Mouse (Mus musculus) forebrain, embryonic 13.5 days (tissue): ENCODE results near the gene Hist1h2bj. TPM values are rescaled to one million over a fixed set of nuclear protein-coding genes. Genes with fewer than 3 reads are reported as not detected.
A peak's percentile ranks its signal among the peaks of the same experiment; 100 is the strongest.
"Not testable (repeated sequence)": the region's sequence is repeated elsewhere in the genome, so short reads cannot be mapped to it uniquely, and the experiment has no call there.

Experiments used
- ATAC-seq: fragments of 200-750 bp; cut with Nextera tagmentation; 2 replicates; pipeline ENCODE4 v1.8.0; 2017
- H3K27ac ChIP-seq: fragments of 300-500 bp; sonication (generic); 2 replicates; pipeline ENCODE4 v1.5.1; 2015; ENCODE audit warnings: inconsistent platforms, mild to moderate bottlenecking, moderate library complexity
- H3K27me3 ChIP-seq: fragments of 300-500 bp; sonication (generic); 2 replicates; pipeline ENCODE4 v1.6.1; 2015; ENCODE audit warnings: mild to moderate bottlenecking, inconsistent platforms
- H3K36me3 ChIP-seq: fragments of 300-500 bp; sonication (generic); 2 replicates; pipeline ENCODE4 v1.6.1; 2015; ENCODE audit warnings: mild to moderate bottlenecking, inconsistent platforms; ENCODE audit not compliant: poor library complexity, severe bottlenecking
- H3K4me1 ChIP-seq: fragments of 300-500 bp; sonication (generic); 2 replicates; pipeline ENCODE4 v1.6.1; 2015; ENCODE audit warnings: inconsistent platforms
- H3K4me2 ChIP-seq: fragments of 300-500 bp; sonication (generic); 2 replicates; pipeline ENCODE4 v1.6.1; 2015; ENCODE audit warnings: inconsistent platforms, mild to moderate bottlenecking, moderate library complexity
- H3K4me3 ChIP-seq: fragments of 300-500 bp; sonication (generic); 2 replicates; pipeline ENCODE4 v1.5.1; 2015; ENCODE audit warnings: mild to moderate bottlenecking, inconsistent platforms
- H3K9ac ChIP-seq: fragments of 300-500 bp; sonication (generic); 2 replicates; pipeline ENCODE4 v1.6.1; 2015; ENCODE audit warnings: mild to moderate bottlenecking, inconsistent platforms
- H3K9me3 ChIP-seq: fragments of 300-500 bp; sonication (generic); replicated peaks from 2 replicates; pipeline ENCODE4 v1.6.1; 2016; ENCODE audit warnings: inconsistent platforms
- WGBS: fragments of 180-500 bp; shearing (Covaris S2); methylation state at CpG from one replicate; pipeline ENCODE4 v1.1.7; 2015; 5-methylcytosine and 5-hydroxymethylcytosine counted together
- polyA plus RNA-seq: library from polyadenylated mRNA; unstranded; fragments of >200 nt; fragmentation: Nextera tagmentation; extraction: Ambion mirVana; gene quantifications from 2 replicates; pipeline ENCODE4 v1.2.1, GENCODE M21; 2015

Hist1h2bj gene
- polyA plus RNA-seq, 1 experiment from 2014 or later: 13.3 TPM

DNA sequence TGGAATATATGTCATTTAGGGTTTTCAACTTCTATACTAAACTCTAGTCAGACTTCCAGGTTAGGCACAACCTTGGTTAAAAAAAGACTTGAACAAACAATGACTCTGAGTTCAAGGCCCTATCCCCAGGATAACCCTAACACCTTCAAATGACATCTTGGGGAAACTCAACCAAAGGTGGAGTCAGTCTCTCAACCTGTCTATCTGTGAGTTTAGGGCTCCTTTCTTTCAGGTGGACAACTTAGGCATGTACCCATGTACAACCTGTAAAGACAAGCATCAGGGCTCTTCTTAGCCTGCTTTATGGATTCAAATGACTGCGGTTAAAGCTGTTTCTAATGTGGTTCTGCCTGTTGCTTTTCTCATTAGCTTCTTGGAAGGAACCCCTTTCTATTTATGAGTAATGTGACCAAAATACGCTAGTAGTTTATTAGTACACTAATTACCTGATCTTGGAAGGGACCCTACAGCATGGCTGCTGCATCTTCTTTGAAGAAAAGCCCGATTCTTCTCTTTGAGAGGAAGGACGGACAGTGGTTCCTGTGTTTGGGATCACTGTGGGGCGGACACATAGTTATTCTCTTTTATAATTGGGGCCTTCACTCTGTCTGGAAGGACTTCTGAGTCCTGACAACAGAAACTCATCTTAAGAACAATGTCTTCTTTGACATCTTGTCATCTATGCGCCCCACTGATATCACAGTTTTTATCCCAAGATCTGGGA, 1.6 kb downstream of the Hist1h2bj start:
- 85% methylated on average over 6 of the region's 6 CpGs for WGBS
- Histone ChIP-seq H3K4me1 (peaks cover 28% of the 10 kb centered on the region), H3K36me3 (no peaks in the 10 kb centered on the region), H3K9ac (no peak overlapping the region), H3K4me3 (peak overlapping the region; percentile 43), H3K4me2 (peak overlapping the region; percentile 65), H3K27ac (no peak overlapping the region), H3K27me3 (no peaks in the 10 kb centered on the region), H3K9me3 (no peaks in the 10 kb centered on the region)
- ATAC-seq: no peak

DNA sequence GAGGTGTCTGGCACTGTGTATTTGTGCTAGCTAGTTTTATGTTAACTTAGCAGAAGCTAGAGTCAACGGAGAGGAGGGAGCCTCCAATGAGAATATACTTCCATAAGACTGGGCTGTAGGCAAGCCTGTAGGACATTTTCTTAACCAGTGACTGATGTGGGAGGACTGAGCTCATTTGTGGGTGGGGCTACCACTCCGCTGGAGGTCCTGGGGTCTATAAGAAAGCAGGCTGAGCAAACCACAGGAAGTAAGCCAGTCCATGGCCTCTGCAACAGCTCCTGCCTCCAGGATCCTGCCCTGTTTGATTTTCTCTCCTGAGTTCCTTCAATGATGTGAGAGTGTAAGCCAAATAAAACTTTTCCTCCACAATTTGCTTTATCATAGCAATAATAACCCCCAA, 2.3 kb downstream of the Hist1h2bj start:
- Histone ChIP-seq H3K36me3 (no peaks in the 10 kb centered on the region), H3K9ac (no peak overlapping the region), H3K4me3 (no peak overlapping the region), H3K4me1 (peaks cover 25% of the 10 kb centered on the region), H3K9me3 (no peaks in the 10 kb centered on the region), H3K27ac (no peak overlapping the region), H3K27me3 (no peaks in the 10 kb centered on the region), H3K4me2 (no peak overlapping the region)
- no peak for ATAC-seq
- WGBS: 81% methylated on average over 2 of the region's 2 CpGs

DNA sequence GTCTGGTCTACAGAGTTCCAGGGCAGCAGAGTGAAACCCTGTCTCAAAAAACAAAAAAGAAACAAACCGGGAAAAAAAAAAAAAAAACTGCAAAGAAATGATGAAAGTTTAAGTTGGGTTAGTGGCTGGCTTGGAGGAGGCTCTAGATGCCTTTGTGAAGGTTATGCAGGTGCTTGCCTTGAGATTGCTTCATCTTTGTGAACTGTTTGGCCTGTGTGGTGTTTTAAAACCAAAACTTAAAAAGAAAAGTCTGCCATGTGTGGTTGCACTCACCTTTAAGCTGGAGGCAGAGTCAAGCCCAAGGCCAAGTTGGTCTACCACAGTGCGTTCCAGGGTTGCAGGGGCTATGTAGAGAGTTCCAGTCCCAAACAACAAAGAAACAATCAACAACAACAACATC, 6.0 kb downstream of the Hist1h2bj start:
- WGBS: 78% methylated on average over 2 of the region's 2 CpGs
- ATAC-seq: no peak
- Histone ChIP-seq H3K27me3 (no peaks in the 10 kb centered on the region), H3K27ac (no peak overlapping the region), H3K9ac (no peak overlapping the region), H3K4me1 (peaks cover 7% of the 10 kb centered on the region), H3K4me3 (no peak overlapping the region), H3K36me3 (no peaks in the 10 kb centered on the region), H3K4me2 (no peak overlapping the region), H3K9me3 (no peaks in the 10 kb centered on the region)

DNA sequence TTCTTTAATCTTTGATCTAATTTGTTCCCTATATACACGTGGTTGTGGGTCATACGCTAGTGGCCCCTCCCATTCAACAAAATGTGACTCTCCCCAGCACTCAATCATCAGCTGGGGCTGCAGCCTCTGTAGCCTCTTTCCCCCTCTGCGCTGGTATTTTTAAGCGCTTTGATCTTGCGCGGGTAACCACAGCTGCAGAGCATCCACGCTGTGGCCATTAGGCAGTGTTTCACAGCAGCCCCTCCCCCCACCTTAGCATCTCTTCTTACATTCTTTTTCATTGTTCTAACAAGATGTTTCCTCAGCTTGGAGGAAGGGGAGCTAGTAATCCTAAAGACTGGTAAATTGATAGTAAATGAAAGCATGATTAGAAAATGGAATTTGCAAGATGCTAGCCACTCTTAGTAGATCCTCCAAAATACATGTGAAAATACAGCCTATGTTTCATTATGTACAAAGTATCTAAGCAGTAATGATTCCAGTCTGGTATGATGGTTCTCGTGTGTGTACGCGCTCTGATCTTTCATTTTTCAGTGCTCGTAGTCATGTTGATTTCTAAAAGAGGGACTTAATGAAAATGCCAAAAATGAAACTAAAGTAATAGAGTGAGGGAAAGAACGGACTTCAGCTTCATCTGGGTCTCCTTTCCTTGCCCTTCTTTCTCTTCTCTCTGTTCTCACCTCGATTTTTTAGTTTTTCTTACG, 6.9 kb downstream of the Hist1h2bj start:
- Histone ChIP-seq H3K4me2 (peak overlapping the region; percentile 64), H3K27ac (peak overlapping the region; percentile 84), H3K9me3 (no peaks in the 10 kb centered on the region), H3K4me3 (peak overlapping the region; percentile 52), H3K9ac (peak overlapping the region; percentile 56; the same call in 1 of the 2 replicates), H3K27me3 (no peaks in the 10 kb centered on the region), H3K4me1 (0 out of 2 replicates have a peak, but pooled peaks cover 4% of the 10 kb centered on the region), H3K36me3 (no peaks in the 10 kb centered on the region)
- peak; percentile 37 for ATAC-seq
- WGBS: 2% methylated on average over 14 of the region's 14 CpGs

DNA sequence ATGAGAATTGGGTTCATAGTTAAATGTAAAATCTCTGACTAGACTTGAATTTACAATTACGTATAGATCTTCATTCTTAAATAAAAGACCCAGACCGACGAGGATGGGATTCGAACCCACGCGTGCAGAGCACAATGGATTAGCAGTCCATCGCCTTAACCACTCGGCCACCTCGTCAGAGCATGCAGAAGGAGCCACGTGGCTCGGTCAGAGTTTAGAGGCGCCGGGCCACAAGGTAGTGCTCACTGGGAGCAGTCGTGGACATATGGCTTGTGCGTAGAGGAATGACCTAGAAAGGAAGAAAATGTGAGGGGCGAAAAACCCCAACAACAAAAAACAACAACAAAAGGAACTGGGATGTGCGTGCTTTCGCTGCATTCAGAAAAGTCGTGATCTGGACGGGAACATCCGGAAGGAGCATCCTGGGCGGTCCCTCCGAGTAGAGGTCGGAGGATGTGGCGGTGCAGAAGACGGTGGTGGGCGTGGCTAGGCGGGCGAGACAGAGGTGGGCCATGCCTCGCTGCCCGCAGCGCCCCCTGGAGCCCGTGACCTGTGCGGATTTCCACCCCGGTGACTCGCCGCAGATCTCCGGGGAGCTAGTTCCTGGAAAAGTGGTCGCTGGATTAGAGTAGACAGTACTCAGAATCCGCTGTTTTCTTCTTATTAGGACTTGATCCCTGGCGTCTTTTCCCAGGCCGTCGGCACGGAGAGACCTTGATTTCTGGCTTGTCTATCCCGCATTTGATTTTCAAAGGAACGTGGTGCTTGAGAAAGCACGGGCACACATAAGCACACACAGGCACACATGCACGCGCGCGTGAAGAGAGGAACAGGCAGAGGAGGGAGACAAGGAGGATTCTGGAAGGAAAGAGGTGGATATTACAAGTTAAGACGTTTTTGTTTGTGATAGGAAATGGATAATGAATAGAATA, 7.8 kb downstream of the Hist1h2bj start:
- peak overlapping the region; percentile 52 for H3K4me3 ChIP-seq
- H3K9ac ChIP-seq: peak overlapping the region; percentile 66
- H3K27ac ChIP-seq: peak overlapping the region; percentile 84
- H3K4me2 ChIP-seq: peak overlapping the region; percentile 64
- no peaks in the 10 kb centered on the region for H3K36me3 ChIP-seq
- peak; percentile 95 for ATAC-seq
- WGBS: under 1% methylated on average over 52 of the region's 52 CpGs
- H3K27me3 ChIP-seq: no peaks in the 10 kb centered on the region
- H3K9me3 ChIP-seq: no peaks in the 10 kb centered on the region
- 0 out of 2 replicates have a peak, but pooled peaks cover 4% of the 10 kb centered on the region for H3K4me1 ChIP-seq

DNA sequence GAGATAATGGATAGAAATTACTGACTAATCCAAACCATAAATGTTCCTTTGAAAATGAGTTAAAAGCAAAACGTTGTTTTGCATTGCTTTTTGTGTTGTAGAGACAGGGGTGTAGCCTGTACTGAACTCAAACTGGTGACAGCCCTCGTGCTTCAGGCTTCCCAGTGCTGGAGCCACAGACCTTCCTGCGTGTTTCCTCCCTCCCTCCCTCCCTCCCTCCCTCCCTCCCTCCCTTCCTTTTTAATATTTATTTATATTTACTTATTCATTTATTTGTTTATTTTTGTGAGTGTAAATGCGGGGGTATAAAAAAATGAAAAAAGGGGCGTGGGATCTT, 8.5 kb downstream of the Hist1h2bj start:
- H3K4me1 ChIP-seq: 0 out of 2 replicates have a peak, but pooled peaks cover 4% of the 10 kb centered on the region
- peak overlapping the region; percentile 66 for H3K9ac ChIP-seq
- H3K36me3 ChIP-seq: no peaks in the 10 kb centered on the region
- ATAC-seq: peak; percentile 46; the same call in 1 of the 2 replicates
- peak overlapping the region; percentile 64 for H3K4me2 ChIP-seq
- H3K4me3 ChIP-seq: peak overlapping the region; percentile 52
- H3K27me3 ChIP-seq: no peaks in the 10 kb centered on the region
- no peaks in the 10 kb centered on the region for H3K9me3 ChIP-seq
- H3K27ac ChIP-seq: peak overlapping the region; percentile 84; the same call in 1 of the 2 replicates
- 14% methylated on average over 5 of the region's 5 CpGs for WGBS

DNA sequence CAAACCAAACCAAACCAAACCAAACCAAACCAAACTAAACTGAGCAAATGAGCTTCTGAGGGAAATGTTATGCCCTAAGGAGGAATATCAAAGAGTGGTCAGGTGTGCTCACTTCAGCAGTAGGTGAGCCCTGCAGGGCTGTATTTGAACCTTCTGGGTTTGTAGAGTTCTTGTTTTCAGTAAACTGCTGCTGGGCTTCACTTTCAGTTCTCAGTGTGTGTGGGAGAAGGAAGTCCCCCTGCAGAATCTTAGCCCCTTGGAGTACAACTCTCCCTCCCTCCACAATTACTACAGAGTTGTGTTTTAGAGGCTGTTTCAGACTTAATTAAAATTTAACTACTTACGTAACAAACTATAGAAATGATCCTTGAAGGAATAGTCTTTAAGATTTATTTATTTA, 10.7 kb downstream of the Hist1h2bj start:
- H3K4me3 ChIP-seq: no peak overlapping the region
- H3K4me2 ChIP-seq: no peak overlapping the region
- no peaks in the 10 kb centered on the region for H3K9me3 ChIP-seq
- no peak for ATAC-seq
- WGBS: 95% methylated on average over 1 of the region's 1 CpGs
- H3K27me3 ChIP-seq: no peaks in the 10 kb centered on the region
- 0 out of 2 replicates have a peak, but pooled peaks cover 4% of the 10 kb centered on the region for H3K4me1 ChIP-seq
- H3K36me3 ChIP-seq: no peaks in the 10 kb centered on the region
- H3K27ac ChIP-seq: no peak overlapping the region
- no peak overlapping the region for H3K9ac ChIP-seq

DNA sequence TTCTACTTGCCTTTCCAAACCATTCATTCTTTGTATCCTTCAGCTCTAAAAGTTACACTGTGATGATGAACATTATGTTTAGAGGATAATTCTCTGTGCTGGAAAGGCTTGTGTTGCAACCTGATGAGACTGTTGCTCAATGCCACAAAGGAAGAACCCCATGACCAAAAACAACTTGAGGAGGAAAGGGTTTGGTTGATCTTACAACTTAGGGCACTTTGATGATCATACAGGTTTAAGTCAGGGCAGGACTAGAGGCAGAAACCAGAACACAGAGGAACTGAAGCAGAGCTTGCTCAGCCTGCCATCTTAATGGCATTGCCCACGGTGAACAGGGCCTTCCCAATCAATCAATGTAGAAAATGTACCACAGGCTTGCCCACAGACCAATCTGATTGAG, 18.4 kb downstream of the Hist1h2bj start:
- ATAC-seq: no peak
- H3K4me1 ChIP-seq: no peaks in the 10 kb centered on the region
- no peak overlapping the region for H3K4me3 ChIP-seq
- H3K27me3 ChIP-seq: no peaks in the 10 kb centered on the region
- 90% methylated on average over 1 of the region's 1 CpGs for WGBS
- no peak overlapping the region for H3K27ac ChIP-seq
- no peaks in the 10 kb centered on the region for H3K9me3 ChIP-seq
- H3K4me2 ChIP-seq: no peak overlapping the region
- H3K36me3 ChIP-seq: no peaks in the 10 kb centered on the region
- H3K9ac ChIP-seq: no peak overlapping the region

DNA sequence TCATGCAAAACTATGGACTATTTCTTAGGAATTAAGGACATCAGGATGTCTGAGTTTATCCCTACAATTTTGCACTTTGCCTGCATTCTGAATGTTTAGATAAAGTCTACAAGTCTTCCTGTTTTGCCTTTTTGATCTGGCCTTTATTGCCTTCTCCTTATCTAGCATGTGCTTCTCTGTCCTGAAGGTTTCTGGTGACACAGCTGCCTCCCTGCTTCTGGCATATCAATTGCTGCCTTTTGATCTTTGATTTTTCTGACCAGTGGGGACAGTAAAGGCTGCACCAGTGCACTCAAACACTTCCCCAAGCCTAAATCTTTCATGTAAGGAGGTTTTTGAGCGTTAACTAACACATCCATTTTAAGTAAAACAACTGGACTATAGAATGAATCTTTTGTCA, 20.5 kb downstream of the Hist1h2bj start:
- Histone ChIP-seq H3K27ac (no peak overlapping the region), H3K27me3 (no peaks in the 10 kb centered on the region), H3K36me3 (no peaks in the 10 kb centered on the region), H3K4me3 (no peak overlapping the region), H3K9me3 (no peaks in the 10 kb centered on the region), H3K4me1 (no peaks in the 10 kb centered on the region), H3K4me2 (no peak overlapping the region), H3K9ac (no peak overlapping the region)
- no peak for ATAC-seq
- 72% methylated on average over 1 of the region's 1 CpGs for WGBS

DNA sequence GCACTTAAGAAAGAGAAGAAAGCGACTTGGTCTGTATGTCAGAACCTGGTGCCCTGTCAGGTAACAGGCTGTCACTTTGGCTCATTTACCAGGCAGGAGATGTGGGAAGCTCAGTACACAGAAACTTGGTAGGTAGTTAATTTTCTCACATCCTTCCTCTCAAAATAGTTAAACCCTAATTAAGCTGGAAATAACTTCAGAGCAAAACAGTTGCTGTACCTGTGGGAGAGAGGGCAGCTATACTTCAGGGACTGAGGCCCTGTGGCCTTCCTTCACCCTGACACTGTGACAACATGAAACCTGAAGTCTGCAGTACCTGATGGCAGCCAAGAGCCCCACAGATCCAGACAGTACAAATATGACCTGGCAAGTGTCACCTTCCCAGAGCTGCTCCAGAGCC, 41.1 kb downstream of the Hist1h2bj start, which contains the start of gene Vmn1r188:
TSS of gene Vmn1r188 (plus strand) at position 301 of the 400 bp plus-strand sequence.
- WGBS: 73% methylated on average over 1 of the region's 1 CpGs
- not testable (repeated sequence) for ATAC-seq

More for the DNA sequence above, 41.1 kb downstream of the Hist1h2bj start, which contains the start of gene Vmn1r188:
- not testable (repeated sequence) for H3K9me3 ChIP-seq, H3K4me3 ChIP-seq, H3K9ac ChIP-seq, H3K4me2 ChIP-seq, H3K27ac ChIP-seq, H3K4me1 ChIP-seq, H3K27me3 ChIP-seq, H3K36me3 ChIP-seq
